Mouse (Mus musculus) embryonic facial prominence, embryonic 11.5 days (tissue): ENCODE results near the gene Gnptab. TPM values are rescaled to one million over a fixed set of nuclear protein-coding genes. Genes with fewer than 3 reads are reported as not detected.

Source experiments
- ATAC-seq: fragments of 200-750 bp; cut with Nextera tagmentation; replicated peaks from 2 replicates; pipeline ENCODE4 v1.8.0; 2017; ENCODE audit warnings: low read depth; ENCODE audit not compliant: insufficient number of reproducible peaks, low FRiP score, low TSS enrichment
- DNase-seq: peaks from one replicate; pipeline ENCODE4 v3.0.0-alpha.2; 2015; ENCODE audit warnings: low spot score
- H3K27ac ChIP-seq: fragments of 300-500 bp; sonication (generic); replicated peaks from 2 replicates; pipeline ENCODE4 v1.5.1; 2014; ENCODE audit warnings: mild to moderate bottlenecking, low read depth, low read length, control low read depth
- H3K27me3 ChIP-seq: fragments of 300-500 bp; sonication (generic); 2 replicates; pipeline ENCODE4 v1.6.1; 2014; ENCODE audit warnings: mild to moderate bottlenecking, low read length, moderate library complexity, mixed read lengths; ENCODE audit not compliant: control insufficient read depth, insufficient read depth
- H3K36me3 ChIP-seq: fragments of 300-500 bp; sonication (generic); replicated peaks from 2 replicates; pipeline ENCODE4 v1.6.1; 2014; ENCODE audit warnings: low read depth, mild to moderate bottlenecking, low read length, moderate library complexity, mixed read lengths; ENCODE audit not compliant: control insufficient read depth, insufficient read depth
- H3K4me1 ChIP-seq: fragments of 300-500 bp; sonication (generic); 2 replicates; pipeline ENCODE4 v1.6.1; 2014; ENCODE audit warnings: low read length, mixed read lengths; ENCODE audit not compliant: control insufficient read depth, insufficient read depth
- H3K4me2 ChIP-seq: fragments of 300-500 bp; sonication (generic); 2 replicates; pipeline ENCODE4 v1.6.1; 2014; ENCODE audit warnings: low read depth, mild to moderate bottlenecking, control low read depth, low read length, moderate library complexity
- H3K4me3 ChIP-seq: fragments of 300-500 bp; sonication (generic); 2 replicates; pipeline ENCODE4 v1.5.1; 2014; ENCODE audit warnings: low read depth, low read length, control low read depth
- H3K9ac ChIP-seq: fragments of 300-500 bp; sonication (generic); replicated peaks from 2 replicates; pipeline ENCODE4 v1.6.1; 2014; ENCODE audit warnings: mild to moderate bottlenecking, control low read depth, low read length
- H3K9me3 ChIP-seq: fragments of 300-500 bp; sonication (generic); replicated peaks from 2 replicates; pipeline ENCODE4 v1.6.1; 2016; ENCODE audit warnings: mild to moderate bottlenecking, low read length, inconsistent platforms, mixed read lengths; ENCODE audit not compliant: control insufficient read depth
- WGBS: fragments of 180-500 bp; shearing (Covaris S2); extraction: QIAGEN DNeasy Blood & Tissue Kit; methylation state at CpG from one replicate; pipeline ENCODE4 v1.1.7; 2014; 5-methylcytosine and 5-hydroxymethylcytosine counted together
- polyA plus RNA-seq: library from polyadenylated mRNA; unstranded; fragments of >200 nt; fragmentation: Nextera tagmentation; extraction: Ambion mirVana; gene quantifications from 2 replicates; pipeline ENCODE4 v1.2.1, GENCODE M21; 2014

Gnptab gene
- polyA plus RNA-seq, 1 experiment from 2014 or later: 7.6 TPM

- no peaks in the 10 kb centered on the region for H3K36me3 ChIP-seq
- no peak for ATAC-seq
- WGBS: 92% methylated on average over 19 of the region's 19 CpGs
Measured at GRCm38 (mm10) chr10:88420655-88421435, 41.9 kb downstream of the Gnptab start.

DNA sequence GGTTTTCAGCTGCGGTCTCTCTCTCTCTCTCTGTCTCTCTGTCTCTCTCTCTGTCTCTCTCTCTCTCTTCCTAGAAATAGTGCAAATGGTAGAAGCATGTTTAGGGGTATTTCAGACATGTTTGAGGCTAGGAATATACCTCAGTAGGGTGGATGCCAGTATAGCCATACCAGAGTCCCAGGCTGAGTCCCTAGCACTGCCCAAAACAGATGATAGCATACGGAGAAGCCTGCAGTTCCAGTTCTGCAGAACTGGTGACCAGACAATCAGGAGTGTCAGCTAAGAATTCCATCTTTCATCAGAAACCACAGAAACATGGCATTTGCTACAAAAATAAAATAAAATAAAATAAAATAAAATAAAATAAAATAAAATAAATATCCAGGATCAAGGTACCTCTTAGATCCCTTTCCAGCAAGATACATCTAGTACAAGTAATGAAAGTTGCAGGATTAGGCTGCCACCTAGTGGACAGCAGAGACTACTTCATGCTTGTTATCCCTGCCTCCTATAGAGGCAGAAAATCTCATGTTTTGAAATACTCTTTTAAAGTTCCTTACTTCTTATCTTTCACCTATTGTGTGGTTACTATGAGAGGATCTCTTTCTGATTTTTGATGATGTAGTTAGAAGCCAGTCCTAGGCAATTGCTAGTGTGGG is 47.4 kb downstream of the Gnptab start:
- ATAC-seq (no peak), DNase-seq (peak; percentile 80)
- Histone ChIP-seq H3K36me3 (no peaks in the 10 kb centered on the region), H3K27ac (no peak overlapping the region), H3K4me3 (no peak overlapping the region), H3K4me2 (no peak overlapping the region), H3K4me1 (no peaks in the 10 kb centered on the region), H3K9me3 (no peaks in the 10 kb centered on the region), H3K27me3 (no peaks in the 10 kb centered on the region), H3K9ac (no peak overlapping the region)
- WGBS: 95% methylated on average over 2 of the region's 2 CpGs

More at GRCm38 (mm10) chr10:88420655-88421435, 41.9 kb downstream of the Gnptab start:
- DNase-seq: no peak
- H3K4me1 ChIP-seq: no peaks in the 10 kb centered on the region
- no peak overlapping the region for H3K4me2 ChIP-seq
- no peaks in the 10 kb centered on the region for H3K9me3 ChIP-seq
- no peak overlapping the region for H3K4me3 ChIP-seq
- H3K9ac ChIP-seq: no peak overlapping the region
- no peak overlapping the region for H3K27ac ChIP-seq
- no peaks in the 10 kb centered on the region for H3K27me3 ChIP-seq

GRCm38 (mm10) chr10:88426896-88427295 is 48.0 kb downstream of the Gnptab start:
- 63% methylated on average over 5 of the region's 5 CpGs for WGBS
- Histone ChIP-seq H3K4me1 (no peaks in the 10 kb centered on the region), H3K9me3 (no peaks in the 10 kb centered on the region), H3K4me3 (no peak overlapping the region), H3K9ac (no peak overlapping the region), H3K27ac (no peak overlapping the region), H3K4me2 (no peak overlapping the region), H3K36me3 (no peaks in the 10 kb centered on the region), H3K27me3 (no peaks in the 10 kb centered on the region)
- DNase-seq: no peak
- no peak for ATAC-seq

- H3K4me2 ChIP-seq: no peak overlapping the region
- WGBS: 90% methylated on average over 6 of the region's 6 CpGs
- H3K4me3 ChIP-seq: no peak overlapping the region
- H3K27ac ChIP-seq: no peak overlapping the region
- no peaks in the 10 kb centered on the region for H3K36me3 ChIP-seq
- H3K4me1 ChIP-seq: no peaks in the 10 kb centered on the region
- no peaks in the 10 kb centered on the region for H3K27me3 ChIP-seq
- no peaks in the 10 kb centered on the region for H3K9me3 ChIP-seq
- no peak for DNase-seq
- H3K9ac ChIP-seq: no peak overlapping the region
- no peak for ATAC-seq
Measured at GRCm38 (mm10) chr10:88427998-88428397, 49.1 kb downstream of the Gnptab start.

DNA sequence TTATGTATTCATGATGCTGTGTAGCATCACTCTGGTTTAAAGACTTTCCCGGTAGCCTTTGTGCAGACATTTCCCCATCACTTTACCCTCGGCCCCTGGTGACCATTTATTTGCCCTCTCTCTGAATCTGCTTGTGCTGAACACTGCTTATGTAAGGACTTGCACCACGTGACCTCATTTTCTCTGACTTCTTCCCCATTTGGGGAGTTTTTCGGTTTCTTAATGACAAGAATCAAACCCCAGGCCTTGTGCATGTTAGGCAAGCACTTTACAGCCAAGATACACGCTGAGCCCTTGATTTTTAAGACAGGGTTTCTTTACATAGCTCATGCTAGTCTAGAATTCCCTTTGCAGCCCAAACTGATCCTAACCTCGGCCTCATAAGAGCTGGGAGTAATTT is 62.3 kb downstream of the Gnptab start:
- Histone ChIP-seq H3K9ac (no peak overlapping the region), H3K27ac (no peak overlapping the region), H3K4me1 (no peaks in the 10 kb centered on the region), H3K36me3 (no peaks in the 10 kb centered on the region), H3K4me2 (no peak overlapping the region), H3K4me3 (no peak overlapping the region), H3K9me3 (no peaks in the 10 kb centered on the region), H3K27me3 (no peaks in the 10 kb centered on the region)
- 88% methylated on average over 6 of the region's 6 CpGs for WGBS
- DNase-seq: no peak
- no peak for ATAC-seq

DNA sequence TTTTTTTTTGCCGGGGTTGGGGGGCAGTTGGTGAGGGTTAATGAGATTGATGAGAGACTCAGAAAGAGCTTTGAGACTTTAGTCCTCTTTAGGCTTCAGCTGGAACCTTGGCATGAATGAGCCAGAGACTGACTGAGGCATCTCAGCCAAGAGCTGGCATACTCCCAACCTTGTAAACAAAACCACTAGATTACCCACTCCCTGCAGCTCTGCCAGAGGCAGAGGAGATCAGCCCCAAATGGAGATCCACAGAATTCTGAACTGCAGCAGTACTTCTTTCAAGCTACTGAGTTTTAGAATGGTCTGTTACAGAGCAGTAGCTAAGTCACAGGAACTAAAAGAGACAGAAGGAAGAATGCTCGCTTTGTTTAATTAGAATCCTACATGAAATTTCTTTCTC is 72.3 kb downstream of the Gnptab start:
- no peak overlapping the region for H3K9ac ChIP-seq
- H3K4me2 ChIP-seq: no peak overlapping the region
- no peaks in the 10 kb centered on the region for H3K9me3 ChIP-seq
- DNase-seq: no peak
- WGBS: 86% methylated on average over 2 of the region's 2 CpGs
- H3K4me3 ChIP-seq: no peak overlapping the region
- no peaks in the 10 kb centered on the region for H3K27me3 ChIP-seq
- H3K4me1 ChIP-seq: no peaks in the 10 kb centered on the region
- no peaks in the 10 kb centered on the region for H3K36me3 ChIP-seq
- no peak overlapping the region for H3K27ac ChIP-seq
- ATAC-seq: no peak

DNA sequence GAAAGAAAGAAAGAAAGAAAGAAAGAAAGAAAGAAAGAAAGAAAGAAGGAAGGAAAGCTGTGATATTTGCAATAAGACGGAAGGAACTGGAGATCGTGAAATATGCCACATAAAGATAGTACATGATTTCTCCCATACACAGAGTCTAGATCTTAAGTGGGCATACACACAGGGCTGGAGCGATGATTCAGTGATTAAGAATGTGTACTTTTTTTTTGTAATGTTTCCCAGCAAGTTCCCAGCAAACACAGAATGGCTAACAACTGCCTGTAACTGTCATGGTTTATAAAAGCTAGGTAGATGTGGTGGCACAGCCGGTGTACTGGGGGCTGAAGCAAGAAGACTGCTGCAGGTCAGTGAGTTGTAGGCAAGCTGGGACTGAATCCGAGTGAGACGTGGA is 73.1 kb downstream of the Gnptab start:
- no peak for ATAC-seq
- no peaks in the 10 kb centered on the region for H3K9me3 ChIP-seq
- no peak overlapping the region for H3K4me2 ChIP-seq
- H3K27me3 ChIP-seq: no peaks in the 10 kb centered on the region
- no peak for DNase-seq
- no peak overlapping the region for H3K9ac ChIP-seq
- H3K4me1 ChIP-seq: no peaks in the 10 kb centered on the region
- H3K4me3 ChIP-seq: no peak overlapping the region
- H3K27ac ChIP-seq: no peak overlapping the region
- 89% methylated on average over 6 of the region's 6 CpGs for WGBS
- H3K36me3 ChIP-seq: no peaks in the 10 kb centered on the region

DNA sequence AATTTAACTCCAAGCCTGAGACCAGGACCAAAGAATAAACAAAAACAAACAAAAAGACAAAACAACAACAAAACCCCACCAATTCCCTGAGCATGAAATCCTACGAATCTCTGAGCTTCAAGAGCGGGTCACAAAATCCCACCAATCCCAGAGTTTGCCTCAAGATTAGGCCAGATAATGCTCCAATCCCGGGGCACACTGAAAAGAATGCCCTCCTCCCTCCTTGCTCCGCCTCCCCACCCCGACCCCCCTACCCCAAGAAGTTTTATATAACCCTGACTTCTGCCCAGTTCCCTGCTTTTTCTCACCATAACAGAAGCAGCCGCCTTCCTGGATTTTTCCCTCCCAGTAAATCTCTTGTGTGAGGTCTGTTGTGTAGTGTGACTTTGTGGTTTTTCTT is 78.9 kb downstream of the Gnptab start:
- no peak overlapping the region for H3K4me3 ChIP-seq
- WGBS: 47% methylated on average over 6 of the region's 6 CpGs
- no peaks in the 10 kb centered on the region for H3K36me3 ChIP-seq
- H3K27me3 ChIP-seq: no peaks in the 10 kb centered on the region
- H3K4me1 ChIP-seq: no peaks in the 10 kb centered on the region
- no peak overlapping the region for H3K9ac ChIP-seq
- no peak overlapping the region for H3K27ac ChIP-seq
- no peak overlapping the region for H3K4me2 ChIP-seq
- no peaks in the 10 kb centered on the region for H3K9me3 ChIP-seq
- DNase-seq (no peak), ATAC-seq (no peak)
